Mouse (Mus musculus) ES-Bruce4 (cell line): ENCODE results near the gene Sestd1.

Experiments used
- EP300 ChIP-seq: IDR thresholded peaks from 2 replicates; pipeline ENCODE4 v1.6.1; 2011; ENCODE audit warnings: low read depth, low read length; ENCODE audit not compliant: insufficient read depth
- POLR2A ChIP-seq: IDR thresholded peaks from one replicate; pipeline ENCODE4 v1.8.1; 2011; ENCODE audit warnings: low read length; ENCODE audit not compliant: insufficient read depth

- TF ChIP-seq POLR2A (no peak), EP300 (peak; percentile 52; the same call in 1 of the 2 replicates)
These were observed 43.3 kb upstream of the Sestd1 start for GRCm38 (mm10) chr2:77323739-77324138.
